Mouse (Mus musculus) testis, adult 2 months (tissue): ENCODE data around the gene Nrp1. TPM values are rescaled to one million over a fixed set of nuclear protein-coding genes. Genes with fewer than 3 reads are reported as not detected.

Experiments used
- H3K27ac ChIP-seq: fragments of 200-500 bp; 2 replicates; pipeline ENCODE4 v1.5.1; 2012; ENCODE audit warnings: low read depth, low read length; ENCODE audit not compliant: control insufficient read depth, insufficient read depth
- H3K27me3 ChIP-seq: fragments of 200-500 bp; 2 replicates; pipeline ENCODE4 v1.6.1; 2012; ENCODE audit warnings: mild to moderate bottlenecking, low read length, moderate library complexity; ENCODE audit not compliant: control insufficient read depth, insufficient read depth
- H3K36me3 ChIP-seq: fragments of 200-500 bp; 2 replicates; pipeline ENCODE4 v1.6.1; 2012; ENCODE audit warnings: mild to moderate bottlenecking, low read length; ENCODE audit not compliant: control insufficient read depth, insufficient read depth
- H3K4me1 ChIP-seq: fragments of 200-500 bp; 2 replicates; pipeline ENCODE4 v1.6.1; 2012; ENCODE audit warnings: low read length; ENCODE audit not compliant: control insufficient read depth, insufficient read depth
- H3K4me3 ChIP-seq: fragments of 200-500 bp; 2 replicates; pipeline ENCODE4 v1.5.1; 2012; ENCODE audit warnings: low read depth, mild to moderate bottlenecking, low read length, moderate library complexity, mixed read lengths; ENCODE audit not compliant: control insufficient read depth
- CTCF ChIP-seq: fragments of 200-500 bp; IDR thresholded peaks from 2 replicates; pipeline ENCODE4 v1.5.1; 2012; ENCODE audit warnings: low read depth, mild to moderate bottlenecking, inconsistent platforms, low read length, moderate library complexity; ENCODE audit not compliant: control insufficient read depth, insufficient read depth, insufficient replicate concordance
- POLR2A ChIP-seq: fragments of 200-500 bp; IDR thresholded peaks from 2 replicates; pipeline ENCODE4 v1.6.1; 2012; ENCODE audit warnings: low read depth, mild to moderate bottlenecking, inconsistent platforms, low read length, moderate library complexity; ENCODE audit not compliant: control insufficient read depth
- polyA plus RNA-seq: library from polyadenylated mRNA; depleted of rRNA; stranded (reverse); fragments of >200 nt; gene quantifications from 2 replicates; pipeline ENCODE4 v1.2.3, GENCODE M21; 2012

Gene Nrp1
- polyA plus RNA-seq, 1 experiment, result 1.7 TPM

DNA sequence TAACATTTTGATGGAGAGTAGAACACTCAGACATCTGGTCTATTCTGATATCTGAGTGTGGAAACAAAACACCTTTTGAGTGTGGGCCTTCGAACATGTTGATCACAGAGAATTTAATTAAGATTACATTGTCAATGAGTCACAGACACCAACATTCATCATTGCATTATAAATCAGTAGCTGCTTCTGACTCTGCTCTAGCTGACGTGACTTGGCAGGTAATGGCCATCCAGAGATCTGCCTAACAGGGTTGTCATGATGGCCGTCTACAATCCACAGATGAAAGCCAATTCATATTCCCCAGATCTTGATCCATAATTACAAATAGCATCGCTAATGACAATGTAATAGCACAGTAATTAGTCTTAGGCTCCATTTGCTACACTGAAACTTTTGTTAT lies 140.4 kb downstream of the Nrp1 start:
- H3K27me3 ChIP-seq, result no peaks in the 10 kb centered on the region
- no peaks in the 10 kb centered on the region for H3K4me1 ChIP-seq
- no peaks in the 10 kb centered on the region for H3K36me3 ChIP-seq
- no peak overlapping the region for H3K27ac ChIP-seq
- TF ChIP-seq POLR2A (no peak), CTCF (no peak)
- no peak overlapping the region for H3K4me3 ChIP-seq

DNA sequence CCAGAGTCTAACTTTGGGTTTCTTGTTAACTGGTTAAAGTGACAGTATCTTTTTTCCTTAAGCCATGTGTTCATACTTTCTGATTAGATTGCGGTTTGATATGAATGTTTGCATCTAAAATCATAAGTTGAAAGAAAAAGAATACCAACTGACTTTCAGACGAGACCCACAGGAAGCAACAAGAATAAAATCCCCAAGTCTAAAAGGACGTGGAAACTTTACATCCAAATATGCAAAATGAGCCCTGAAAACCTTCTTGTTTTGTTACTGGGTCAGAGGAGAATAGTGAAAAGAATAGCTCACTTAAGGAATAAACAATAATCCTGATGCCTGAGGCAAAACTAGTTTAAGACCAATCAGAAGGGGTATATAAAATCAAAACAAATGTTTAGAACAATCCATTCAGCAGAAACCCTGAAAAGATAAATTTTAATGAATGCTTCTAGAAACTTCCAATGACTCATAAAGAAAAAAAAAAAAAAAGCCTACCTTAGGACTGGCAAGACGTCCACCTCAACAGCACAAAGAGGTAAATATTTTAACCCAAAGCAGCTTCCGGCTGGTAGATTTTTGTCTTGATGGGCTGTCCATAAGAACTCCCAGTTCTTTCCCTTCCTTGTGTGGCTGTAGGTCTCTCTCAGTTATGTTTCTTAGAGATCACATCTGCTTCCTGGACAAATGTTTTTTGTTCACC lies 145.9 kb downstream of the Nrp1 start:
- TF ChIP-seq POLR2A (no peak), CTCF (no peak)
- H3K36me3 ChIP-seq, result no peaks in the 10 kb centered on the region
- H3K4me1 ChIP-seq, result no peaks in the 10 kb centered on the region
- no peak overlapping the region for H3K4me3 ChIP-seq
- H3K27ac ChIP-seq, result no peak overlapping the region
- H3K27me3 ChIP-seq, result no peaks in the 10 kb centered on the region

DNA sequence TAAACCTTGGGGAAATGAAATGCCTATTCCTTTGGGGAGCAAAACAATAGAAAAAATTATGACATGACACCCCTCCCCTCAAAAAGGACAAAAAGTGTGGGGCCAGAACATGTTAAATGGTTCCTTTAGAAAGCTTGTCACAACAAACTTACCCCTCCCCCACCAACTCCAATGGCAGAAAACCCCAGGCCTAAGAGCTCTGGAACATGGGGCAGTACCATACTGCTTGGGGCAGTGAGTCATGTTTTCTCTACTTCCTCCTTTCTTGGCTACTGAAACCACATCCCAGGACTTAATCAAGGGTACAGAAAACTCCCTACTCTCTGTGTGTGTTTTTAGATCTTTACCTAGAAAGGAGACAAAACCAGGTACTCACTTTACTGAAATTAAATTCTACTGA lies 147.5 kb downstream of the Nrp1 start:
- no peaks in the 10 kb centered on the region for H3K36me3 ChIP-seq
- H3K27me3 ChIP-seq, result no peaks in the 10 kb centered on the region

DNA sequence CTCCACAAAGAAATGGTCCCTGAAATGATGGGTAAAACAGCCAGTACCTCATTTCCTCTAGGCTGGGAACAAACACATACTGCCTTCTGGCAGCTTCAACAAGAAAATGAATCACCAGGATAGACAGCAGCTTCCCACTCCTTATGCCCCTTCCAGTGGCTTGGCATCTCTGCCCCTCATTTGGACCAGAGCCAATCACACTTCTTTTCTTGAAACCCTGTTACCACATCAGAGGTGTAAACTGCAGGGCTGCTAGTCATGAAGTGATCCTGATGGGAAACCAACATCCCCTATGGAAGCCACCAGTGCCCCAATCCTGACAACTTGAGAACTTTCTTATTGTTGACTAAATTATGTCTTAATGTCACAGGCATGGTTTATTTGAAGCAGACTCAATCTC lies 150.3 kb downstream of the Nrp1 start:
- H3K4me1 ChIP-seq, result no peaks in the 10 kb centered on the region
- H3K4me3 ChIP-seq, result no peak overlapping the region
- H3K27ac ChIP-seq, result no peak overlapping the region
- H3K36me3 ChIP-seq, result no peaks in the 10 kb centered on the region
- TF ChIP-seq CTCF, result no peak
- TF ChIP-seq POLR2A, result no peak
- no peaks in the 10 kb centered on the region for H3K27me3 ChIP-seq

More for the DNA sequence above, 147.5 kb downstream of the Nrp1 start:
- TF ChIP-seq CTCF (no peak), POLR2A (no peak)
- Histone ChIP-seq H3K4me1 (no peaks in the 10 kb centered on the region), H3K4me3 (no peak overlapping the region), H3K27ac (no peak overlapping the region)

DNA sequence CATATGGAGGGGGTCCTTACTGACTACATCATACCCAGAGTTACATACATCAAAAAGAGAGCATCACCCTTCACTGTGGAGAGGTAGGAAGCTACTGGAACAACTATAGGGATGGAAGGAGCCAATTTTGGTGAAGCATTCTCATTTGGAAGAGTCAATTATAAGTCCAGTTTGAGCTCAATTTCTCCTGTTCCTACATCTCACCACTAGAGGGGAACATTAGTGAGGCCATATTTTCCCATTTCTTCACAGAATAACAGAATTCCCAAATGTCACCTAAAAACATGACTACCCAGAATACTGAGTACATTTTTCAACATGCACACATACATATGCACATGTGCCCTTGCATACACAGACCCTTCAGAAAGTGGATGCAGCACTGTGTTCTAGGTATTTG lies 152.6 kb downstream of the Nrp1 start:
- Histone ChIP-seq H3K4me1 (no peaks in the 10 kb centered on the region), H3K27me3 (no peaks in the 10 kb centered on the region), H3K36me3 (no peaks in the 10 kb centered on the region), H3K27ac (no peak overlapping the region), H3K4me3 (no peak overlapping the region)
- TF ChIP-seq POLR2A (no peak), CTCF (no peak)

DNA sequence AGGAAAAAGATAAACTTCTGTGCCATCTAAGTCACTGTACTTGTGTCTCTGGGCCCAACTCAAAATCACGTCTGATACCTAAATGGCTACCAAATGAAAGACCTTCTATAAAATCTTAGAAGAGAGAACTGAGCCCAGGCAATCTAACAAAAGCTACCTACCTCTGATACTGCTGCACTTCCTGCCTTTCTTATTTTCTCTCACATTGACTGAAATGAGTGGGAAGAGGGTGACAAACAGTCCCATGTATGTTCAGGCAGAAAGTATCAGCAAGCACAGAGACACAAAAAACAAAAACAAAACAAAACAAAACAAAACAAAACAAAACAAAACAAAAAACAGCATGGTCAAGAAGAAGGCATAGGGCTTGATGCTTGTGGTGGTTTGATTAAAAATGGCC lies 153.3 kb downstream of the Nrp1 start:
- Histone ChIP-seq H3K4me1 (no peaks in the 10 kb centered on the region), H3K4me3 (no peak overlapping the region), H3K27ac (no peak overlapping the region), H3K27me3 (no peaks in the 10 kb centered on the region), H3K36me3 (no peaks in the 10 kb centered on the region)
- no peak for TF ChIP-seq CTCF
- TF ChIP-seq POLR2A, result no peak

DNA sequence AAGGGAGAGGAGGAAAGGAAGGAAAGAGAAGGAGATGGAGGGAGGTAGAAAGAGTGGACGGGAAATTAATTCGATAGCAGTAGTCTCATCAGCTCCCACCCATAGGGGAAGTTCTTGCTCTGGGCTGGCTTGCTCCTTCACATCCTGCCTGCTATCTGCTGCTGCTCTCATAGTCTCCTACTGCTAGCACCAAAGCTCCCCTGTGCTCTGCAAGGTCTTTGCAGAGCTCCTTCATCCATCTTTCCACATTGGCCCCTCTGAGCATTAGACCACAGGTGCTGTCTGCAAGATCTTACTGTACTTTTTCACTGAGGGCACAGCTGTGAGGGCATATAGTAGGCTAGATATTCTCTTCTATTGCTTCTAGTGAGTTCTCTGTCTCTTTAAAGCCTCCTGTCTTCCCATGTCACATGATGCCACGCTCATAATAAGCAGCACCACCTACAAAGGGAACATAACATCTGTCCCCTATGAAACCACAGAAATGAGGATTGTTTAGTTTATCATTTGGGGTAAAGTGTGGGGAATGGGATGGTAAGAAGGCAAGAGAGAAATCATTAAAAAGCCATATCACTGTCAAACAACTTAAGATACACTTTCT lies 158.5 kb downstream of the Nrp1 start:
- Histone ChIP-seq H3K4me1 (no peaks in the 10 kb centered on the region), H3K36me3 (no peaks in the 10 kb centered on the region), H3K4me3 (no peak overlapping the region), H3K27ac (no peak overlapping the region), H3K27me3 (no peaks in the 10 kb centered on the region)
- TF ChIP-seq POLR2A (no peak), CTCF (no peak)
